Mouse (Mus musculus) ES-Bruce4 (cell line): ENCODE results near the gene Zfr2.

Source experiments
- CTCF ChIP-seq: IDR thresholded peaks from one replicate; pipeline ENCODE4 v1.8.1; 2011; ENCODE audit warnings: low read depth, low read length
- POLR2A ChIP-seq: IDR thresholded peaks from one replicate; pipeline ENCODE4 v1.8.1; 2011; ENCODE audit warnings: low read length; ENCODE audit not compliant: insufficient read depth

- TF ChIP-seq CTCF (no peak), POLR2A (no peak)
These were observed 35.9 kb downstream of the Zfr2 start for GRCm38 (mm10) chr10:81268643-81269412.
